Mouse (Mus musculus) cerebellum, adult 11-12 months (tissue): ENCODE data around the gene Pik3r1.
A peak's percentile ranks its signal among the peaks of the same experiment; 100 is the strongest.

Source experiments
- DNase-seq: peaks from one replicate; pipeline ENCODE4 v3.0.0; 2022

Pik3r1 gene

GRCm38 (mm10) chr13:101735364-101736120 is 32.5 kb downstream of the Pik3r1 start:
- DNase-seq = no peak

DNA sequence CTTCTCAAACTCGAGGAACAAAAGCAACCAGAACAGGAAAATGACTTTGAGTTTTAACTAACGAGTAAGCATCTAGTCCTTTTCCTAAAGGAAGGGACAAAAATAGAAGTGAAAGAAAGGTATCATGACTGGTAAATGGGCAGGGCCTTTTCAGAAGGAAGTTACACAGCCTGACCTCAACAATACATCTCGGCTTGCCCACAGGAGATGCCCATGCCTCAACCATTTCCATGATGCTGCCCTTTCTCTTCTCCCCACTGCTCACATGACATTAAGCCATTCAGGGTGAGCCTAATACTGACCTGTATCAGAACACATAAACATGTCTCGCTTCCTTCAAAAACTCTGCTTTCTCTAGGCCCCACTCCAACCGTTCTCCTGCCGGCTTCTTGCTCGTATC is 33.8 kb downstream of the Pik3r1 start:
- no peak for DNase-seq

GRCm38 (mm10) chr13:101732675-101733074 is 35.3 kb downstream of the Pik3r1 start:
- no peak for DNase-seq

DNA sequence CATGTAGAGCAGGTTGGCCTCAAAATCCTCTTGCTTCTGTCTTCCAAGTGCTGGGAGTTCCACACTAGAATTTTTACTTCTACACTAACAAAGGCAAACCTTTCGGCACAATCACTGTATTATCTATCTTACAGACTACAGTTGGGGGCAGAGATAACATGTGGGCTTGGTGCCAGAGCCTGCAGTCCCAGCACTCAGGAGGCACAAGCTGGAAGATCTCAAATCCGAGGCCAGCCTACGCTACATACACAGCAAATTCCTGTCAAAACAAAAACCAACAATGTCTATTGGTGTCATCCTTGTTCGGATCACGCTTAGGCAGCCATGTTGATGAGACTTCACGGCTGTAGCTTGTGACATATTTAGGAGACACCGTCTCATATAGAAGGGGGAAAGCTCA is 36.2 kb downstream of the Pik3r1 start:
- DNase-seq = no peak

- no peak for DNase-seq
Observed at GRCm38 (mm10) chr13:101730351-101730750, 37.7 kb downstream of the Pik3r1 start.

DNA sequence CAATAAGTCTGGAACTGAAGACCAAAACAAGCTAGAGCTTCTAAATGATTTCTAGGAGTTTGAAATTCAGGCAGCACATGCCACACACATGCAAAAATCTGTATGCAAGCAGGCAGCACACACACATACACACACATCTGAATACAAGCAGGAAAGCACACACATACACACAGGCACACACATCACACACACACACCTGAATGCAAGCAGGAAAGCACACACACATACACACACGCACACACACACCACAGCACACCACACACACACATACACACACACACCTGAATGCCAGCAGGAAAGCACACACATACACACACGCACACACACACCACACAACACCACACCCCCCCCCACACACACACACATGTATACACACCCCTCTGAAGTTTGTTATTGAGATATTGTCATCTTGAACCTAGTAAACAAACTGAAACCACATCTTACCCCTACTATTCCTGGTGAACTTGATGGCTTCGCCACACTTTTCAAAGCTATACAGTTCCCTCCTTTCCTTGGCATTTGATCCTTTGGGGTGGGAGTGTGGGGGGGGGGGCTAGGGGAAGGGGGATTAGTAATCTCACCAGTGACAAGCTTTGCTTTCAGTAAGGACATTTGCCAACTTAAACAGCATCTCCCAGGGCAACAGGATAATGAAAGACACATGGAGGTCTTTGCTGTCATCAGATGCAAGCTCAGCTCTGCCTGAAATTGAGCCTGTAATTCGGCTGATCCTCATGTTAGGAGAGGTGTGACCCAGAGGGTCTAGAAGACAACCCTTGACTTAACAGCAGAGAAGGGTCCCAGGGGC is 38.6 kb downstream of the Pik3r1 start:
- DNase-seq = no peak

- DNase-seq = no peak
Observed at GRCm38 (mm10) chr13:101728816-101729215, 39.2 kb downstream of the Pik3r1 start.

- no peak for DNase-seq
Observed at GRCm38 (mm10) chr13:101728300-101728699, 39.7 kb downstream of the Pik3r1 start.

DNA sequence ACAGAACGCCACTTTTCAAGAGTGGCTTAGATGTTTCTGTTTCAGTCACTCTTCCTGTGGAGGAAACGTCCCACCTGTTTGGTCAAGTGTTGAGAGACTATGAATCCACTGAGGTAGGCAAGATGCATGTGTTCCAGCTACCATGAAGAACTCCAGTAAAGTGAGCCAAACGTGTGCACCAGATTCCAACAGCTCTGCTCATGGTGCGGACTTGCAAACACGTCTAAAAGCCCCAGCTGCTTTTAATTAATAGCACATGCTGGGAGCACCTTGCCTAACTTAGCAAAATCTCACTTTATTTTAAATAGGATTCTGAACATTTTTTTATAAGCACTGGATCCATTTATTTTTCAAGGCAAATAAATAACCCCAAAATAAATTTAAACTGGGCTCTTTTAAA is 40.2 kb downstream of the Pik3r1 start:
- DNase-seq = no peak

GRCm38 (mm10) chr13:101726922-101727321 is 41.1 kb downstream of the Pik3r1 start:
- DNase-seq = no peak

DNA sequence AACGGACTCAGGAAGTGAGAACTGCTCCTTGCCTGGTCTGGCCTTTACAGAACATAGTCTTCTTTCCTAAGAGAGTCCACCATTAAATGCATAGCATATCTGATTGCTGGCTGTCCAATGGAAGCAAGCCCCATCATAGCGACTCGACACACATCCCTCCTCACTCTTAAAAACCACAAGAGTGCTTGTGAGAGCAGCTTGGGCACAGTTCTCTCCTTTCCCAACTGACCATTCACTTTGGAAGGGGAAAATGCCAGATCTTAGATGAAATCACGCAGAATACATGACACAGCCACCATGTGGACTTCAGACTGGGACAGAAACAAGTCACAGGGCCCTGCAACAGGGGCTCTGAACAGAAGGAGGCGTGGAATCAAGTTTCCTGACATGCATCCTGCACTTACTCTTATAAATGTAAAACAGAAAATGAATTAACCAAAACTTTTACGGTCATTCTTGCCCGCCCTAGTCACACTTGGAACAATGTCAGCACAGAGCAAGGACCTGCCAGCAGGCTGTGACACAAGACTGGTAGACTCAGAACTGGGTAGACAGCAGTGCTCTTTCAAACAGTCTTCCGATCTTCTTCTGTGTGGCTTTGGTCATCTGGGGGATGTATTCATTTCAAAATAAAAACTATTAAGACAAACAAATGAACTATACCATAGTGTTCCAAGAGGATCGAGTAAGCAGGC is 46.0 kb downstream of the Pik3r1 start:
- no peak for DNase-seq

DNA sequence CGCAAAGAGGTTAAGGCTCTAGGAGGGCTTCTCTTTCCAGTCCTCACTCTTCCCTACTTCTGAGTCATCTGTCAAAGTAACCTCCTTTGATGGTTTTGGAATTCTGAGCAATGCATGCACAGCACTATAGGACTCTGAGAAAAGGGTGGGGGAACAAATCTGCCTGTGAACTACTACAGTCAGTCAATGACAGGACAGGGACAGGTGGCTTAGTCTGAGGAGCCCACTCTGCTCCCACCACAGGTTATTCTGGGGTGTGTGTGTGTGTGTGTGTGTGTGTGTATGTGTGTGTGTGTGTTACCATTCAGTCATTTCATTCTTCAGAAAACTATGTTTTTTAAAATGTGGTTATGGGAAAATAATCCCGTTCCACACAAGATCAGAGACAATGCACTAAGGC is 46.9 kb downstream of the Pik3r1 start:
- DNase-seq = no peak

DNA sequence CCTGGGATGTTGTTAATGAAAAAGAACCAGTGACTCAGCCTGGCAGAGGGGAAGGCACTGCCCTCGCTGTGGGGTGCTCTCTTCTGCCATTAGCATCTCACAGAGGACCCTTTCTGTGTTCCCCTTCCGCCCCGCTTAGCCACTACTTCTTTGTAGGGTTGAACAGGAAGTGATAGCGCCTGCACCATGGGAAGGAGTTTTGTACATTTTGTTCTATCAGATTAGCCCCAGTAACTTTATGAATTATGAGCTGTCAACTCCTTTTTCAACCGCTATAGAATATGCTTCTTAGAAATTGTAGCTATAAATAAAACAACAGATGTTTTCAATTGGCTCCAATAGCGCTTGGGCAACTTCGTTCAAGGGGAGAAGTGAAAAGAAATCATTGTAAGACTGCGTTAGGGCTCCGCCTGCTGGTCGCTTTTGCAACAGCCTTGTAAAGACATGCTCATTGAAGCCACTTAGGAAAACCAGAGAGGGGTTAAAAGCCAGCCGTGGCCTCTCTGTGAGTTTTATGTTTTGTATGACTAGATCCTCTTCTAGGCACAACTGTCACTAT is 48.6 kb downstream of the Pik3r1 start:
- peak; percentile 43 for DNase-seq

GRCm38 (mm10) chr13:101718744-101719143 is 49.3 kb downstream of the Pik3r1 start:
- no peak for DNase-seq

DNA sequence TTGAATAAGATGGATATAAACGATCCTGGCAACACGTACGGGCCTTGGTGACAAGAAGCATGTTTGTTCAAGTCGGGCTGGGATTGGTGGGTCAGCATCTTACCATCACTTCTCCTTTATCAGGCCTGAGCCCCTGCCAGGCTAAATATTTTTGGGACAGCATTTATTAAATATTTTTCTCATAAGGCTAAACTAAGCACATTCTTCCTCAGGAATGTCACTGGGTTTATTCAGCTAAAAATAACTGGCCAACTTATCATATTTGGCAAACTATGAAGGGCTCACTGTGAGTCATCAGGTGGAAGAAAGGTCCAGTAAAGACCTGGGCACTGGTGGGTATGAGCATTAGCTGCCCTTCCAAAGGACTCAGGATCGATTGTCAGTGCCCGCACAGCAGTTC is 50.2 kb downstream of the Pik3r1 start:
- DNase-seq = no peak

DNA sequence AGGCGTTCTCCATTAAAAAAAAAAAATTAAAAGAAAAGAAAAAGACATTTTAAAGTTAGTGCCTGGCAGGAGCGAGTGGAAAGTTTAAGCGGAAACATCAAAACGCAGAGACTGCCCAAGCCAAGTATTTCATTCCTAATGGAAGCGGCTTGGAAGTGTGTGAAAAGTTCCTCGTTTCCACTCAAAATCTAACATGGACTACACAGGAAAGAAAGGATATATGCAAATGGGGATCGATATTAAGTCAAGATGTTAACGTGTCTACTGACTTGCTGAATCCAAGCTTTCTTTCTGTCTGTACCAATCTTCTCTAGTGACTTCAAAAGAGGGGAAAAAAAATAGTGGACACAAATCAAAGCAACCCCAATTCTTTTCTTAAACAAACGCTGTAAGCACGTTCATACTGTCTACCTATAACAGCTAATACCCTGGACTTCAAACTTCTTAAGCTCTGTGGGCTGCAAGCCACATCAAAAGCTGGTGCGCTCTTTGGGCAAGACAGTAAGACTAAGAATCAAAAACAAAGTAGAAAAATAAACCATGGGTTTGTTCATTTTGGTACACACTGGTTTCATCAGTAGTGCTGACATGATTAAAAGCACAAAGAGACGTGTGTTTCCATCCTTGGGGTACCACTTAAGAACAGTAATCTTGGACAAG is 54.5 kb downstream of the Pik3r1 start:
- DNase-seq = no peak

GRCm38 (mm10) chr13:101712720-101713428 is 55.1 kb downstream of the Pik3r1 start:
- DNase-seq = no peak

DNA sequence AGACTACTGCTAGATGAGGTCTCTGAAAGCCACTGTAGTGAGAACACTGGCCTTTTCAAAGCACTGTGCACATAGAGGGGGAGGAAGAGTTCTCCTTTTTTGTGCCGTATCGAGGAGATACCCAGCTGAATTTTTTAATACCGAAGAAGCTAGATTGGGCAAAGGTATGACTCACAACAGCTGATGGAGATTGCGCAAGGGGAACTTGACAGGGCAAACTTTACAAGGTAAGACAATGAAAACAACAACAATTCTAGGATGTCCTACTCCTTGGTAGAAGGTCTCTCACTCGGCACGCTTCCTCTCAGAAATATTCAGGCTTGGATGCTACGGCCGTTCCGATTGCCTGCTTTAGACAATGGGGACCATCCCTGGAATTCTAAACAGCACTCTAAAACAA is 55.9 kb downstream of the Pik3r1 start:
- no peak for DNase-seq

DNA sequence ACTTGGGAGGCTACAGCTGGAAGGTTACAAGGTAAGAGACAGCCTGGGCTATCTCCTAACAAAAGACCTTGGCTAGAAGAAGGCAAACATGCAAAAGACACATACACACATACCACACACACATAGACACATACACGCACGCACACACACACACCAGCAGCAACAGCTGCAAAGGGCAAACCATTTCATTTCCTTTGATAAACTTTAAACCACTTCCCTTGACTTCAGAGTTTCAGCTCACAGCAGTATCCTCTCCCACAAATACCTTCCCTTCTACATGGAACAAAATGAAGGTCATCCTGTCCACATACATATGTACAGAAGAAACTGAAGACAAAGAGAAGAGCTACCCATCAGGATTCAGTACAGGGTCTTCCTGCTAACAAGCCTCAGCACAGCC is 56.7 kb downstream of the Pik3r1 start:
- no peak for DNase-seq

DNA sequence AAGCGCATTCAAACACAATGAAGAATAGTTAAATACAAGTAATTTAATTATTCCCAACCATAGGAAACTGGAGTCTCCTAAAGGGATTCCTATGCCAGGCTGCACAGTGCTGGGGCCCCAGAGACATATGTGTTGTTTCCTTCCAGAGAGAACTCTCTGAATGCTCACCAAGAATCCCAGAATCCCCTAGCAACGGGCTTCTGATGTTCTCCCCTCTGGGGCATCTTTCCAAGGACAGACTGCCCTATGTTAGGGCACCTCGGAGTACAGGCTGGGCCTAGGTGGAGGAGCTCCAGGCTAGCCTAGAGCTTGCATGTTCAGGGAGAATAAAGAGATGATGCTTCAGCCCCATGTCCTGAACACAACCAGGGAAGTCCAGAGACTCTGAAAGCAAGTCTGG is 58.2 kb downstream of the Pik3r1 start:
- DNase-seq = no peak

- no peak for DNase-seq
Observed at GRCm38 (mm10) chr13:101707226-101707625, 60.8 kb downstream of the Pik3r1 start.

- DNase-seq = no peak
Observed at GRCm38 (mm10) chr13:101706426-101706825, 61.6 kb downstream of the Pik3r1 start.
